Mouse (Mus musculus) cortical plate, adult 2 months (tissue): ENCODE results near the gene Slc8b1.

Experiments used
- CTCF ChIP-seq: fragments of 200-500 bp; IDR thresholded peaks from 2 replicates; pipeline ENCODE4 v1.5.1; 2011; ENCODE audit warnings: mild to moderate bottlenecking, control low read depth, low read length; ENCODE audit not compliant: insufficient read depth; ENCODE audit errors: extremely low read depth
- POLR2A ChIP-seq: fragments of 200-500 bp; IDR thresholded peaks from 2 replicates; pipeline ENCODE4 v1.6.1; 2011; ENCODE audit warnings: mild to moderate bottlenecking, low read length, control low read depth; ENCODE audit not compliant: insufficient read depth; ENCODE audit errors: extremely low read depth

GRCm38 (mm10) chr5:120555871-120556270, 44.9 kb downstream of the Slc8b1 start:
- no peak for TF ChIP-seq POLR2A
- no peak for TF ChIP-seq CTCF
